Mouse (Mus musculus): ENCODE measurements at regions not wholly inside any gene's neighbourhood (a gene's known extent, or its start where the extent isn't known, plus 50 kb on each side); places are given as distances from the start of the nearest gene placed in this dataset.
A peak's percentile ranks its signal among the peaks of the same experiment; 100 is the strongest.

DNA sequence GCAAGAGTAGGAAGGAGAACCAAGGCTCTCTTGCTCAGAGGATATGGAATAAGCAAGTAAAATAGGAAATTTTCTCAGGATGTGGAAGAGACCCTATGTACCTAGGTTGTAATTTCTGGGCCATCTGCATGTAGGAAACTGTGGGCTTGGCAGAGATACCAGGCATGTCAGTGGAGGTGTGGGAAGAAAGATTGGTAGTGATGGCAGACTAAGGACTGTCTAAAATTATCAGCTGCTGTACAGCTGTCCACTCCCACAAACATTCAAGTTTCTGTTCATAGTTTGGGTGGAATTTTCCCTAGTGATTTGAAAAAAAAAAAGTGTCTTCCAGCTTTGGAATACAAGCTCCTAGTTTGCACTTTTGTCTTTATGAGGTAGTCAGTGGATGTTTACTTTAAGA, 744.7 kb downstream of the Dhx35 start:
- DNase-seq (ENCODE audit: low spot score) = no peak

DNA sequence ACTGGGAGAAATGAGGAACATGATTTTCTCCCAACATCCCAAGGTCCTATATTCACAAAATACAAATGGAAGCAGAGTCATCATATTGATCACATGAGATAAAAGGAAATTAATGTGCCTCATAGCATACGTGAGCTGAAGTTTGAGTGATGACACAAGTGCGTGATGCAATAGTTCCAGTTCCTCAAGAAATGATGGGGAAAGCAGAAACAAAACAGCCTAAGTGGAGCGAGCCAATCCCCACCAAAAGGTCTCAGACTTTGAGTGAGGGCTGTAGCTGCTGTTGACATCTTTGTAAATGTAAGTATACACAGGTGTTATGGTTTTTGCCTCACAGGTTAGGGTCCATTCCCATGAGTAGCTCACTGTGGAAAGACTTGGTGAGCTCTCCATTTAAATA, 763.0 kb downstream of the Dhx35 start:
- DNase-seq (ENCODE audit: low spot score) = no peak

DNA sequence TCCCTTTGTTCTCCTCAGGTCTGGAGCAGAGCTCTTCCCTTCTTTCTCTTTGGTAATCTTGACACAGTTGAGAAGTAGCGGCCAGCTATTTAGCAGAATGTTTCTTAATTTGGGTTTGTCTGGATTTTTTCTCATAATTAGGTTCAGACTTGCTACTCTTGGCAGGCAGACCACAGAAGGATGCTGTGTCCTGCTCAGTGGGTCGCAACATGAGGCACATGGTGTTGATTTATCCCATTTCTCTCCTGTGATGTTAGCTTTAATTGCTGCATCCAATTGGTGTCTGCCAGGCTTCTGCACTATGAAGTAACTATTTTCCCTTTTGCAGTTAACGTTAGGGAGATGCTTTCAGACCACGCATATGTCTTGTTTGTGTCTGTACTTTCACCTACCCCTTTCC, 768.7 kb downstream of the Gm826 start:
- no peak for DNase-seq (ENCODE audit: low spot score)

DNA sequence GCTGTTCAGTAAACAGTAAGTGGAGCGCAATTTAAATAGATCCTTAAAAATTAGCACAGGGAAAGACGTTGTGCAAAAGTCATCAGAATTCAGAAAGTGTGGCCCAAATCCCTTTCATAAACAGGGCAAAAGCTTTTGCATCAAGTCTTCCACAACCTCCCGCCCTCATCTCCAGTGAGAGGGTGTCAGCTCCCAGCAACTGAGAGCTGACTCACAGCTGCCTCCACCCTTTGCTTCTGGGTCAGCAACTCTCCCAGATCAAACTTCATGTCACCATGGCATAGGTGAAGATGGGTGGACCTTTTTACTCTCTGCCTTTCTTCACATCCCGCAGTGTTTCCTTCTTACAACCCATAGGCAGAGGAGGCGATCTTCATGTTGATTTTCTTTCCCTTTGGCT, 768.0 kb downstream of the Gm826 start:
- no peak for DNase-seq (ENCODE audit: low spot score)

DNA sequence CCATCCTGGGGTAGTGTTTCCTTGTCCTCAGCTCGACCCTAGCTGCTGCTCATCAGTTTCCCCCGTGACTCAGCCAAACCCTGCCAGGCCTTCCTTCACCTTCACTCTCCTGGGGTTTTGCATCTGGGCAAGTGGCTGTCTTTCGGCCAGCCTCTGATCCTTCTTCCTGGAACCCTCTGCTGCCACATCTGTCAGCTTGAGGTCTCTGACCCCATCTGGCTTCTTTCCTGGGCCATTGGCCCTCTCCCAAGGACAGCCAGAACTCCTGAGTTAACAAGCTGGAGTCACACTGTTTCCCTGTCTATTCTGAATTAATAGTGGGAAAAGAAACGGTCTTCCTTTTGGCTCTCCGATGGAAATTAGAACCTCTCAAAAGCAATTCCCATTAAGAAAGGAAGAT, 767.5 kb downstream of the Gm826 start:
- no peak for DNase-seq (ENCODE audit: low spot score)

DNA sequence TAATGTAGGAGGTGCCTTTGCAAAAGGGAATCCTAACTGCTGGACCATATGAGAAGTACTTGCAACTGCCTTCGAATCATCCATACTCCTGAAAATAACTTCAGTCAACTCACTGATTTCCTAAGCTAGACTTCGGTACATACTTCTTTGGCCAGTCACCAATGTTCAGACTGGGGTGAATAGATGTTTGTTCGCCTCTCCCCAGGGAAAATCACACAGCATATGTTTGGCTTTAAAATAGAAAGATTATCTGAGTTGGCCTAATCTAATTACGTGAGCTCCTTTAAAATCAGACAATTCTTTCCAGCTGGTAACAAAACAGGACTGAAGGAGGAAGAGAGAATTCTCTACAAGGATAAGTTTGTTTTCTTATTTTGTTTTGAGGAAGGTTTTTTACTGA, 765.6 kb downstream of the Gm826 start:
- DNase-seq (ENCODE audit: low spot score) = no peak

DNA sequence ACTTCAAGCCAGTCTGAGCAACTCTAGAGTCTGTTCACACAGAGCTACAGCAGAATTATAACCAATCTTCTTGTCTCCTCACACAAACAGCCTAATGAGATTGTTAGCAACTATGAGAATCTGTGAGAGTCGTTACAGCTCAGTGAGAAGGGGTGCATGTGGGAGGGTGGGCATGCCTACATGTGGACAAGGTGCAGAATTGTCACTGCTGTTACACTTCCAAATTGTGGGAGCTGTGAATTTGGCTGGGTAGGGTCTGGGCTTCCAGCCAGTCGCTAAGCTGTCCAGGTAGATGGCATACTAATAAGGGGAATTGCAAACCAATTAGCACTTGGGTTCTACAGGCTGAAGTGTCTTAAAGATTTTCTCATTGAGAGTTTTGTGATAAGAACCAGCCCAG, 762.1 kb downstream of the Gm826 start:
- no peak for DNase-seq (ENCODE audit: low spot score)

DNA sequence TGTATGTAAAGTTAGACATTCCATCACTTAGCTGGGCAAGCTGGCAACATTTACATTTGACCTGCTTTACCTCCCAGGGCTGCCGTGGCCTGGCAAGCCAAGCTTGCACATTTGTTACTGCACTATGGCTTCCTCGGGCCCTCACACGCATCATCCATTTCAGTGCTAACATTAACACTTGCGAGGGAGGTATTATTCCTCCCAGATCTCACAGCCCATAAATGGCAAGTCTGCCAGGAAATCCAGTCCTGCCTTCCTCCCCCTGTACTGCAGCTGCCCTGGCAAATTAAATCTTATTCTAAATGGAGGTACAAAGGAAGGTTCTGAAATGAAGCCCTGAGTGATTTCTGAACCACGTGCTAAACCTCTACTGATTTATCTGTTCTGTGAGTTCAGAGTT, 758.7 kb downstream of the Gm826 start:
- DNase-seq (ENCODE audit: low spot score) = no peak

DNA sequence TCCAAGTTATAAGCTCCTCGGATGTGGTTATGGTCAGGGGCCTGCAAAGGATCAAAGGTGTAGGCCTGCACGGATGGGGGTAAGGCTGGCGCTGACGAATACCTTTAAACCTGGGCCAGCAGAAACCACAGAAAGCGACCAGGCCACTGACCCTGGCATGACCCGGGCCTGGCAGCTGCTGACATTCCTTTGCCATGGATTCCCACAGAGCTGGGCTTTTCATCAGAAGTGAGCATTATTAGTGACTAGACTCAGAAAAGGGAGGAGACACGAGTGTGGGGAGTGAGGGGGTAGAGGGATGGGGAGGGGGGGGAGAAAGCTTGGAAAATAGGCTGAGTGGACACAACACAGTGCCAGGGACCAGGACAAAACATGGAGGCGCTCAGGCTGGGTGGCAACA, 750.9 kb downstream of the Gm826 start:
- DNase-seq (ENCODE audit: low spot score) = no peak

DNA sequence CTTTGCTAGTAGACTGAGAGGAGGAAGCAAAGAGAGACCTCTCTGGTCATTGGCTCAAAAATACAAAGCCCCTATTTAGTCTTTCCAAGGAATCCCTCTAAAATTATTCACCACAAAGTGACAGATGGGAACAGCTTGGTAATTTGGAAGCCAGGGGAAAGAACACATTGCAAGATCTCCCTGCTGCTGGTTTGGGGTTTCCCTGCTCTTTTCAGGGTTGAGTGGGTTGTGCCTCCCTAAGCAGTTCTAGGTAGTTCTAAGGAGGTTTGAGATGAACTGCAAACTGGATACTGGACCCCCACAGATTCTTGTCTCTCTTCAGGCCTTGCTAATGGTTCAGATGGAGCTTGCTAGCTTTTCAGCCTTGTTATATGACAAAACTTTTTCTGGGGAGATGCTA, 749.3 kb downstream of the Gm826 start:
- peak; percentile 7 for DNase-seq (ENCODE audit: low spot score)

DNA sequence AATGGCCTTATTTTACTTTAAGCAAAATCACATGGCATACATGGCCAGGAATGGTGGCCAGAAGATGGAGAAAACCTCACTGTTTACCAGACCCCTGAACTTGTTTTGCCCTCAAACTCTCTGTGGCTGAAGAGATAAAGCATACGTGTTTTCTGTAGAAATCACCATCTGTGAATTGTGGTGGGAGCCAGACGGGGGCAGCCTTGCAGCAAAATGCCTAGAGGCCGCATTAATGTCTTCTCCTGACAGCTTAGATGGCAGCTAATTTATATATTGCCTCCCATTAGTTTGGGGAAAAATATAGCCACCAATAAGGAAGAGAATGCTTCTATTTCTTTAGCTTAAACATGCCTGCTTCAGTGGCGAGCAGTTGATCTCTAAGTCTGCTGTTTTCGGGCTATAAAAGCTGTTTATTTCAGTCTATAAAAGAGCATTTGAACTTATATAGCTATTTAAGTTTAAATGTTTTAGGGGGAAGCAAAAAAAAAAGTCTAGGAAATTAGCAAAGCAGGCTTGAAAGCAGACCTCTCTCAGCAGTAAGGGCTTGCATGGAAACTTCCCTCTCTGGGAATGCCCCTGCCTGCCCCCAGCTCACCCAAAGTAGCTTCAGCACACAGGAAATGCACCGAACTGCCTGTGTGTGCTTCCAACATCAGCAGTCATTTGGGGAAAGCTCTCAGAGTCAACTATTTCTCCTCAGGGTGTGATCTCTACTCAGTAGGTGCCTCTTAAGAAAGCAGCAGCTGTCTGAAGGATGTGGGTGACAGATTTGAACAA, 747.1 kb downstream of the Gm826 start:
- no peak for DNase-seq (ENCODE audit: low spot score)

DNA sequence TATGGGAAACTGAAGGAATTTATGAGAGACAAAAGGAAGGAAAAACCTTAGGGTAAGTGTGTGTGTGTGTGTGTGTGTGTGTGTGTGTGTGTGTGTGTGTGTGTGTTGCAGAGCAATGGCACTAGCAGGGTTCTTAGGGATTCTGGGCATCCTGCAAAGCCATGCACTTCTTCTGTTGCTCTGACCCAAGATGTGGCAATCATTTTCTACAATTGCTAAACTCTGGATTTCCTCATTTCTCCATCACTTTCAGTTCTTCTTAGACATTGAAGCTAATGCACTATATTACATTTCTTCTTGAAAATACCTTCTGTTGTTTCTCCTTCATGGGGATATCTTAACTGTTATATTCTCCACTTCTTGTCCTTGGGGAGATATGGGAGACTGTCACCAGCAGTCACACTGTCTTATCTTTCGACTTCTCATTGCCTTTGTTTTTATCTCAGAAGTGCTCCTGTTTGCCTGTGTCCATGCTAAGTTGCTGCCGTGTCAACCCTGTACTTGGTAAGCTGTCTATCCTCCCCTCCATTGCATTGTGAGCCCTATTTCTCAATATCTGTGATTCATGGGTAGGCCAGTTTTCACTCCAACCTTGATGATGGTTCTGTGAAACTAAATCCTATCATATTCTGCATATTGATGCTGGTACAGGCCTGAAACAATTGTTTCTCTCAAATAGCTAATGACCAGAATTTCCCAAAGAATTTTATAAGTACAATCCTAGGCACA, 742.4 kb downstream of the Gm826 start:
- peak; percentile 7 for DNase-seq (ENCODE audit: low spot score)

DNA sequence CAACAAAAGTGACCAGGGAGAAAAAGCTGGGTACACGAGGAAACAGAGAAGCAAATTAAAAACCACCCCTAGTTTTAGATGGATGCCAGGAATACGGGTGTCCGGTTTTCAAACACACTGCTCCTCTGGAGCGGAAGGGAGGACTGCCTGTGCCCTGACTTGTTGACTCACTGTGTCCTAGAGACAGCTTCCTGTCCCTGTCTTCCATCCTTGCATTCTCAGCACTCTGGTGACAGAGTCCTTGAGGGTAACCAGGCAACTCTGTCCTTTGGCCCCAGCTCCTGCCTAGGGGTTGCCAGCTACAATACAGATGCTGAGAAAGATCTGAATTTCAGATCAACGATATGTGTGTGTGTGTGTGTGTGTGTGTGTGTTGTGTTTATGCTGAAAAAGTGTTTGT, 741.1 kb downstream of the Gm826 start:
- no peak for DNase-seq (ENCODE audit: low spot score)

DNA sequence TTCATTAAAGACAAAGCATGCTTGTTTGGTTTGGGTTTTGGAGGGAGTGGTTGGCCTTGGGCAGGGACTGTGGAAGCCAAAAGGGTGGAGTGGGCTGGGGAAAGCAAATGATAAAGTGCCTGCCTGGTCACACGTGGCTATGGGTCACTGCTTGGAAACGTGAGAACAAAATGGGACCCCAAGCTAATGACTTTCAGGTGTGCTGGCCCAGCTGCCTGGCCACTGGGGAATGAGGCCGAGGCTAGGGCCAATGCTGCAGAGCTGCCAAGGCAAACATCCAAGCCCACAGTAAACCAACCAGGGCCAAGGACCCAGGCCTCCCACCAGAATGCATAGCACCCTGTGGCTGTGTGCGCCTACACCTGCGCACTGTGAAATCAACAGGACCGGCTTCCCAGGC, 737.7 kb downstream of the Gm826 start:
- no peak for DNase-seq (ENCODE audit: low spot score)

DNA sequence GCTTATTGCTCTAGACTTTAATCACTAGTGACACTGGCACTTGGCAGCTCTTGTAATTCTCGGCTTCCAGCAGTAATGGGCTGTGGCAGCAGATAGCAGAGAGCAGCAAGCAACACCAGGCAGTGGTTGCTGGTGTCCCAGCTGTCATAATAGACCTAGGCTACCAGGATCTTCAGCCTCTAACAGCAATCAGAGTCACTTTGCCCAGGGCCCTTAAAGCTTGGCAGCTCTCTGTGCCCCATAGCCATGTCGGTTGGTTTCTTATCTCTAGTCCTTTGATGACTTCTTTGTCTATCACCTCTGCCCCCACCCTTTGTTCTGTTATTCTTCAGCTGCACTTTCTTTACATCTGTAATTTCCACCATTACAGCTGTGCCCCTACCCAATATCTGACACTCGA, 735.9 kb downstream of the Gm826 start:
- DNase-seq (ENCODE audit: low spot score) = no peak

DNA sequence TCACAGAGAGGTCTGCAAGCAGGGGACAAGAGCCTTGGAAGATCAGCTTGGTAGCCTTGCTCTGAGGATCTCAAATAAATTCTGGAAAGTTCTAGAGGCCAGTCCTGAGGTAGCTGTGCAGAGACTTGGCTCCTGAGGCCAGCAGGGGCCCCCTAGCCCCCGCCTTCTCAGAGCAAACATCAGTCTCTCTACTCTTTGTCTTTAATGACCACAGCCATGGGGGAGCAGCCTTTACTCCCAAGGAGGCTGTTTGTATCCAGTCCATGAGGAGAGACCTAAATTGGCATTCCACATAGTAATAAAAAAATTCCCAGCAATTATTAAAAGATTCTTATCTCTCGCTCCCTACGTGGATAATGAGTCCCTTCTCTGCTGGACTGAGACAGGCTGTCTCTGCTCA, 726.8 kb downstream of the Gm826 start:
- no peak for DNase-seq (ENCODE audit: low spot score)

DNA sequence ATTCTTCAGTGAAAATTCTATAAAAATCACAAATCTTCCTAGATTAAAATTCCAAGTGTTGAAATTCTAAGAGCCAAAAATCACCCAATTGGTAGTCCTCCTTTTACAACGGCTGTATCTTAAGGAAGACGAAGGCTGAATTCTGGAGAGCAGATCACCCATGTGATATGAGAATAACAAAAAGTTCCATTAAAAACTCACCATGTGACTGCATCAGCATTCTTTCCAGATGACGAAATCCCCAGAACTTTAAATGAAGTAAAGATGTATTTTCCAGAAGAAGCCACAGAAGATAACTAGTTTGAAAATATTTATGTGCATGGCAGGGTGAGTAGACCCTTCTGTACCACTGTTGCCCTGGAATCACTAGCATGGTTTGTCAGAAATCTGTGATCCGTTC, 723.5 kb downstream of the Gm826 start:
- no peak for DNase-seq (ENCODE audit: low spot score)

DNA sequence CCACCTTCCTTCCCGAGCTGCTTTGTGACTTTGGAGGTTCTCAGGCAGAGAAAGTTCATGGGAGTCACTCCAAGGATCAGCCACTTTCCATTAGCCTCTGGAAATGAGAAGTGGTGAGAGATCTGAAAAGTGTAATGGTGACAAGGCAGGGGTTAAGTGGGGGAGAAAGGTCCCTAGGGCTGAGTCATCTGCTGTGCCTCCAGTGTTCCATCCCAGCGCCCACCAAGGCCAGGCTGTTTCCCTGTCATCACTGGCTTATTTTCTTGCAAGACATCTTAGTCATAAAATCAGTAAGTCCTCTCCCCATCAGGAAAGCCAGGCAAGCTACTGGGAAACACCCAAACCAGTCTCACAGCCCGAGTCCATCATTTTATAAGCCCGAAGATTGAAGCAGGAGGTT, 717.3 kb downstream of the Gm826 start:
- no peak for DNase-seq (ENCODE audit: low spot score)

DNA sequence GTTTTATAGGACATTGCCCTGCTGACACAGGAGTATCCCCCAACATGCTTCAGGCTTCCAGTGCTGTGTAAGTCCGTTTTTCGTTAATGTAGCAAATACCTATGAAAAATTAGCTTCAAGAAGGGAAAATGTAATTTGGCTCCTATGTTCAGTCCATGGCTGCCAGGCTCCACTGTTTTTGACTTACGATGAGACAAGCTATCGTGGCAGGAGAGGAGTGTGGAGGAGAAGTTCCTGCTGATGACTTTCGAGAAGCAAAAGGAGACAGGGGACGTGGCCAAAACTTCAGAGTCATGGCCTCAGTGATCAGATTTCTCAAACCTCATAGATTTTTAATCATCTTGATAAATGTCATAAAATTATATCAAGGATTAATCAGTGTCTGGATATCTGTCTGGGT, 712.7 kb downstream of the Gm826 start:
- DNase-seq (ENCODE audit: low spot score) = no peak

DNA sequence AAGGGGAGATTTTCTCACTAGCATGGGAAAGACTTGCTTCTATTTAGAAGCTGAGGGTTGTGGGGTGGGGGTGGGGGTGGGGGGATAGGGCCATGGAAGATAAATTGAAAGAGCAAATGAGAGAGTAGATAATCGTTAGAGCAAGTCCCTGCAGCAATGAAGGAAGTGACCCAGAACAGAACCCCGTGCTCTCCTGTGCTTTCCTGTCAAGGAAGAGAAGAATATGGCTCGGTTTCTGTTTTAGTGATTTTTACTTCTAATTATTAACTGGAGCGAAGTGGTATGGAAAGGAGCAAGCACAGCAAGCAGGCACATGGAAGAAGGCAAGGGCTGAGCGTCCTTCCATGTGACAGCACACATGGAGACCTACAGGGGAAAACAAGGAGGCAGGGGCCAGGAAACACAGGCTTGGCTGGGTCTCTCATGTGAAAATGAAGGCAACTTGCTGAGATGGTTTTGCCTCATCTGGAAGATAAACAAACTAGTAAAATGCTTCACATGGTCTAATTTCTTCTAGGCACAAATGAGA, 711.8 kb downstream of the Gm826 start:
- no peak for DNase-seq (ENCODE audit: low spot score)

DNA sequence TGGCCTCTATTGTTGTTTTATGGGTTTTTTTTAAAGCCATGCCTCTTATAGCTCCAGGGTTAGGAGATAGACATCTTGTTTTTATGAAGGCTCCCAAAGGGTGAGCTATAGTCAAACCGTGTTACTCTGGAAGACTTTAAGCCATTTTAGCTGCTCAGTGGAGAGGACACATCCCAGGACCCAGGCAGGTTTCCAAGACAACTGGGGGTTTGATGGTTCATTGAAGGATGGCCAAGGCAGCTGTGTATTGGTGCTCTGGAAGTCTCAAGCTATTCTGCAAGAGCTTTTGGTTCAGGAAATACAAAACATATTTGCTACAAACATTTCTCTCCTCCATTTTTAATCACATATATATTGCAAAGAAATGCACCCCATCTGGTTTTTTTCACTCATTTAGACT, 708.7 kb downstream of the Gm826 start:
- DNase-seq (ENCODE audit: low spot score) = no peak

DNA sequence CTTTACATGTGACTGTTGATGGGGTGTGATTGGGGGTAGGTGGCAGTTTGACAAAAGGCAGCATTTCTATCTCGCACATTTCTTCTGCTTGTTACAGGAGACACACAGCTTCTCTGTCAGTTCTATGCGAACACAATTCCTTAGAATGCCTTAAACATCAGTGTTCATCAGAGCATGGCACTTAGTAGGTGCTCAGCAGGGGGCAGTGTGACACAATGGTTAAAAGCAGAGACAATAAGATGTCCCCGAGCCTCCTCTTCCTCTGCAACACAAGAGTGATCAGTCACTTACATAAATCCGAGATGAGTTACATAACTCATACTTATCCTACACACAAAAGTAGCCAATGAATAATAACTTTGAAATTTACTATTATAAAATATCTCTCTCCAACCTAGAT, 688.1 kb downstream of the Gm826 start:
- no peak for DNase-seq (ENCODE audit: low spot score)

DNA sequence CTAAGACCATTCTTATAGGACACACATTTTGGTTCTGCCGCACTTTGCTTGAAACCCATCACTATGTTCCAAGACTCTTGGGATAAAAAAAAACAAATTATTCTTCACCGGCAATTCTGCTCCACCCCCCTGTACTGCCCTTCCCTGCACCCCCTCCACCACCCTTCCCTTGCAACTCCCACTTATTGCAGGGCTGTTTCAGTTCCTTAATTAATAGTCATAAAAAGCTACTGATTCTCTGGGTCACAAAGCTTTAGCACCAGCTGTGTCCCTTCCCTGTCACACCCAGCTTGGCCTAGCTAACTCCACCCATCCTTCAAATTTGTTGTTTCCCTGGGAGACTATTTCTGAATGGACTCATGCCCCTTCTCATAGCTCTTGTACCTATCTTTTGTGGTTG, 687.4 kb downstream of the Gm826 start:
- no peak for DNase-seq (ENCODE audit: low spot score)

DNA sequence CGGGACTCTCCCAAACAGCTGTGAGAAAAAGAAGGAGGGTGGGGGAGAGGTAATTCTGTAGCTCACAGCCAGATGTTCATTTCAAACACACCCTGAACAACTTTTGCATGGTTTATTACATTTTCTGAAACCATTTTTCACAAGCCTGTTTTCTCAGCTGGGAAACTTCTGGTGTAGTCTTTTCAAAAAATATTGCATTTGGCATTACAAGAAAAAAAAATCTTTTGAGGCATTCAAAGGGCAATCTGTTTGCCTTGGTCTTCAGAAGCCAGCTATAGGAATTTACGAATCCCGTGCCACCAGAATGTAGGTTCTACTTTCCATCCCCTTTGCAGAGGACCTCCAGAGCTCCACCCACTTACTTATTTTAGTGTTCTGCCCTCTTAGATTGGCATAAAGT, 681.7 kb downstream of the Gm826 start:
- no peak for DNase-seq (ENCODE audit: low spot score)

Measured in layer of hippocampus, adult 9-10 months (tissue).